Mouse (Mus musculus) gastrocnemius, adult 18-20 months (tissue): ENCODE results near the gene Vps13a. TPM values are rescaled to one million over a fixed set of nuclear protein-coding genes. Genes with fewer than 3 reads are reported as not detected.
A peak's percentile ranks its signal among the peaks of the same experiment; 100 is the strongest.
"Not testable (repeated sequence)": the region's sequence is repeated elsewhere in the genome, so short reads cannot be mapped to it uniquely, and the experiment has no call there.

ENCODE experiments used
- DNase-seq: peaks from one replicate; pipeline ENCODE4 v3.0.0; 2021; ENCODE audit warnings: low spot score
- long read RNA-seq, 2 experiments: library from polyadenylated mRNA; stranded (forward); transcript quantifications; one replicate each; pipeline ENCODE4 v2.0.0; 2021
- total RNA-seq, 2 experiments: library from RNA; stranded (reverse); gene quantifications; 2 replicates each; pipeline ENCODE4 v1.2.3; 2021

Gene Vps13a
- 10 to 100 TPM; 23.0 to 25.5 TPM for total RNA-seq
- long read RNA-seq, experiment 1, partial matches to known transcripts, result 2 of 3 reads
- long read RNA-seq, experiment 1, other reads (novel, unspliced or antisense), result 1 of 3 reads
- long read RNA-seq, experiment 2, partial matches to known transcripts, result 2 of 2 reads
- long read RNA-seq, experiment 2, other reads (novel, unspliced or antisense), result 0 of 2 reads

- DNase-seq, result peak; percentile 90
Measured at GRCm38 (mm10) chr19:16780790-16781384, at the start of gene Vps13a. Vps13a (minus strand) TSS chr19:16780933.

GRCm38 (mm10) chr19:16827657-16828056 is 46.9 kb upstream of the Vps13a start:
- no peak for DNase-seq

- DNase-seq, result no peak
Measured at GRCm38 (mm10) chr19:16825228-16825627, 44.5 kb upstream of the Vps13a start.

GRCm38 (mm10) chr19:16814848-16815247 is 34.1 kb upstream of the Vps13a start:
- no peak for DNase-seq

DNA sequence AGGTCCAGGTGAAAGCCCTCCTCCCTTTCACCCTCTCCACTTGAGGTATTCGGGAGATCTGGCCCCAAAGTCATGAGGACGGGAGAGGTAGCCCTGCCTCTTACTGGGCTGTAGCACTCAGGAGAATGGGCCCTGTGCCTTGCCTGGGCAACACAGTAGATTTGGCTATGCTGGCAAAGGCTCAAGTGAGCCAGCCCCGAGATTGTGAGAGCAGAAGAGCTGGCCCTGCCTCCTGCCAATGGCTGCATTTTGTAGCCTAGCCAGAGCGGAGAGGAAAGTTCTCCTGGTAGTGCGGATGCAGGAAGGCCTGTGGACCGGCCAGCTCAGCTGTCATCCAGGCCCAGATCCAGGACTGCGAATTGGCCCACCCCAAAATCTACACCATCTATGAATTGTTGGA is 32.6 kb upstream of the Vps13a start:
- no peak for DNase-seq

DNA sequence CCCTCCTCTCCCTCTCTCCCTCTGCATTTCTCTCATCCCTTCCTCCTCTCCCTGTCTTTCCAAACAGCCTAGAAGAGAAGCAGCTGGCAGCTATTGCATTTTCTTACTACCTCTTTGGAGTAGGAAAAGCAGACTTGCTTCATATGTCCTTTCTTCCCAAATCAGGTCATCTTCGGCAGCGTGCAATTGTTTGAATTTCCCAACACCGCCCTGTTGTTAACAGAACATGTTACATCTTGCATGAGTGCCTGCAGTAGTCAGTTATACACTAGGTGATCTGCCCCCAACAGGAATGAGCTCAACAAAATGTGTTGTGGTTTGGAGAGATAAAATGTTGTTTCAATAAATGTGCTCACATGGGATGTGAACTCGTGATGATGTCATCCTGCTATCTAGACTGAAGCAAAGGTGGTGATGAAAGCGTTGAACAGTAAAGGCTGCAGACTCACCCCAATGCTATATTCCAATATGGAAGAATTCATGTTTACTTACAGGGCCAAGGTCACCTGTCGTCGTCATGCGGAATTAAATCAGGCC is 31.4 kb upstream of the Vps13a start:
- DNase-seq, result no peak

GRCm38 (mm10) chr19:16805102-16805501 is 24.4 kb upstream of the Vps13a start:
- DNase-seq, result no peak

GRCm38 (mm10) chr19:16804578-16804977 is 23.8 kb upstream of the Vps13a start:
- DNase-seq, result no peak

- peak; percentile 19 for DNase-seq
Measured at GRCm38 (mm10) chr19:16802707-16803106, 22.0 kb upstream of the Vps13a start.

DNA sequence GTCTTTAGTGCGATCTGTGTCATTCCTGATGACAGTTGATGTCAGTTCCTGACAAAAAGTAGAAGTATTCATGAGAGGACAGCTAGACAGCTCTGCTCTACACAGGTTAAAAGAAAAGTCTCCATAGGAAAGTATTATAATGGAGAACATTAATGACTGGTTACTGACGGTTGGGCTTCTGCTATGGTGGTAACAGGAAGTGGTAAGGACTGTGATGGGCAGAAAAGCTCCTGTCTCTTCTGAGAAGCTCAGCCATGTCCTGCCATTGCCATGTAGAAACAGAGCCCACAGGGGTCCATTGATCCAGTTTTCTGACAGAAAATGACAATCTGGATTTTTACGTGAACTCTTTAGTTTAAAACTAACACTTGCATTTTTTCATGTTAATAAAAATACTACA is 21.4 kb upstream of the Vps13a start:
- DNase-seq, result no peak

DNA sequence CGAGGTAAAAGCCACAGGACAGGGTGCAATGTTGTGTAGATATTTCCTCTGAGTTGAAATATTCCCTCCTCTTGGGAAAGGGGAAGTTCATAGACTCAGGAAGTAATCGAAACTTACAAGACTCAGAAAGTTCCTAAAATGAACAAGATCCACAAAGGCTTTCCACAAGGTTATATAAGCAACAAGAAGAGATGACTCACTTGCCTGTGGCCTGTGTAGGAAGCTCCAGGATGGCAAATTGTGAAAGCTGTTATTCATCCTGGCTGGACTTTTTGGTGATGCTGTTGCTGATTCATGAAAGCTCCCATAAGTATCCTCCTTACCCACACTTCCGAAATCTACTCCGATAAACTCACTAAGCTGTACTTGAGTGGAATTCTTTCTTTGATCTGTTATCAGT is 17.2 kb upstream of the Vps13a start:
- no peak for DNase-seq

GRCm38 (mm10) chr19:16794486-16794885 is 13.8 kb upstream of the Vps13a start:
- DNase-seq, result not testable (repeated sequence)

DNA sequence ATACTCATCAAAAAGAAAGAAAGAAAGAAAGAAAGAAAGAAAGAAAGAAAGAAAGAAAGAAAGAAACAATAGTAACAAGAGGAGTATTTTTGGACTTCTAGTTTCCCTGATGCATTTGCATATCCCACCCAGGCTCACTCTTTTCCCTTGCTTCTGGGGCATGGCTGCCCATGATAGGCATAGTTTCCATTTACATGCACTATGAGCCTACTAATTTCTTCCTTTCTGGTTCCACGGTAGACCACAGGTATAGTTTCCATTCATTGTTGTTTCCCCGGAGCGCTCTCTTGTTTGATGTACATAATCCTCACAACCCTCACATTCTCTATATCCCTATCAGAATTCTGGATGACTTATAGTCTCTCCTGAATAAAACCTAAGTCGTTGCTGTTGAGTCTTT is 9.2 kb upstream of the Vps13a start:
- no peak for DNase-seq

- no peak for DNase-seq
Measured at GRCm38 (mm10) chr19:16784879-16785278, 4.1 kb upstream of the Vps13a start.

DNA sequence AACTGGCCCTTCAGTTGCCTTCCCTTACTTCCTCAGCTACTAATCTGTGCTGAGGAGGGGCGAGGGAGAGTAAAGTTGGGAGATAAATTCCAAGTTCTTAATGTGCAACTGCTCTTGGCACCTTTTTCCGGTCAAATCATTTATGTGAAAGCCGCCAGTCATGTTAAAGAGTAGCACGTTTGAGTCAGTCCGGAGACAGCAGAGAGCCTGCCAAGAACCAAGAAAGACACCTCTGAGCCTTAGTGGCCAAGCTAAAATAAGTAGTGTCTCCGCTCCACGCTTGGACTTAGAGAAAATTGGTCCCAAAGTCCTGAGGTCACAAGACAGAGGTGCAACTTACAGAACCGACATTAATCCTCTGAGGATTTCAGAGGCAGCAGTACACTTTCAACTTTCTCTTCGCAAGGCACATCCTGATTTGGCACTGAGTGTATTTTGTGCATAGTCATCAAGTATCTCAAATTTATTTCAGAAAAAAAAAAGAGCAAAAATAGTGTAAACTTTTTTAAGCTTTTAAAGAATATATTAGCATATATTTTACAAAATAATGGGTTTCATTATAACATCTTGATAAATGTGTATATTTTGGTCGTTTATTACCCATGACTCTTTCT is 780 bp upstream of the Vps13a start:
- no peak for DNase-seq

- DNase-seq, result peak; percentile 52
Measured at GRCm38 (mm10) chr19:16780251-16780783, 416 bp downstream of the Vps13a start.

- DNase-seq, result no peak
Measured at GRCm38 (mm10) chr19:16779786-16780185, 947 bp downstream of the Vps13a start.

GRCm38 (mm10) chr19:16779281-16779680 is 1.5 kb downstream of the Vps13a start:
- peak; percentile 25 for DNase-seq

- DNase-seq, result no peak
Measured at GRCm38 (mm10) chr19:16778578-16778977, 2.2 kb downstream of the Vps13a start.

DNA sequence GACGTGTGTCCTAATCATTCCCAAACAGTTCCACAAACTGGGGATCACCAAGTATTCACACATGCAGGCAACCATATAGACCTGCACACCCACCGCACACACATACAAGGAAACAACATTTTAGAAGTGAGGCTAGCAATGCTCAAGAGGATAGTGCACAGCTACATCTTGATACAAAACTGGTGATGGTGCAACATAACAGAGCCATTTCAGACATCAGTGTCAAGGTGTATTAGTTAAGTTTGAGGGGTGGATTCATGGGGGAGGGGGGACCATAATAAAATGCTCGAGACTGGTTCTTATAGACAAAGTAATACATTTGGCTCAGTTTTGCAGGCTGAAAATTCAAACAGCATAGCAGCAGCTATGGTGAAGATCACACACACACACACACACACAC is 2.8 kb downstream of the Vps13a start:
- DNase-seq, result no peak

GRCm38 (mm10) chr19:16777391-16777790 is 3.3 kb downstream of the Vps13a start:
- not testable (repeated sequence) for DNase-seq

GRCm38 (mm10) chr19:16773237-16774016 is 7.3 kb downstream of the Vps13a start:
- no peak for DNase-seq
